Mouse (Mus musculus) heart, adult 2 months (tissue): ENCODE results near the gene Zbtb14. TPM values are rescaled to one million over a fixed set of nuclear protein-coding genes. Genes with fewer than 3 reads are reported as not detected.

Experiments
- DNase-seq, 2 experiments: peaks; one replicate each; pipeline ENCODE4 v3.0.0; 2021
- H3K27ac ChIP-seq: fragments of 200-600 bp; 2 replicates; pipeline ENCODE4 v1.8.1; 2022
- H3K27me3 ChIP-seq: fragments of 200-500 bp; 2 replicates; pipeline ENCODE4 v1.6.1; 2012; ENCODE audit warnings: mild to moderate bottlenecking, low read length, inconsistent platforms, mixed read lengths; ENCODE audit not compliant: control insufficient read depth, insufficient read depth
- H3K36me3 ChIP-seq: fragments of 200-500 bp; 2 replicates; pipeline ENCODE4 v1.6.1; 2012; ENCODE audit warnings: low read length, inconsistent platforms; ENCODE audit not compliant: control insufficient read depth, insufficient read depth
- H3K4me1 ChIP-seq: fragments of 200-500 bp; 2 replicates; pipeline ENCODE4 v1.6.1; 2011; ENCODE audit warnings: low read length; ENCODE audit not compliant: control insufficient read depth, insufficient read depth
- H3K4me3 ChIP-seq: fragments of 200-600 bp; 2 replicates; pipeline ENCODE4 v1.8.1; 2022
- H3K79me2 ChIP-seq: fragments of 200-500 bp; replicated peaks from 2 replicates; pipeline ENCODE4 v1.6.1; 2012; ENCODE audit warnings: mild to moderate bottlenecking, inconsistent platforms, low read length, moderate library complexity, mixed read lengths; ENCODE audit not compliant: control insufficient read depth, insufficient read depth
- H3K9ac ChIP-seq: fragments of 200-500 bp; 2 replicates; pipeline ENCODE4 v1.6.1; 2012; ENCODE audit warnings: low read depth, mild to moderate bottlenecking, control low read depth, inconsistent platforms, low read length, mixed read lengths
- CTCF ChIP-seq: fragments of 200-600 bp; IDR thresholded peaks from 2 replicates; pipeline ENCODE4 v1.8.1; 2022; ENCODE audit warnings: antibody characterized with exemption, mild to moderate bottlenecking, moderate library complexity
- EP300 ChIP-seq: fragments of 200-500 bp; IDR thresholded peaks from 2 replicates; pipeline ENCODE4 v1.6.1; 2011; ENCODE audit warnings: low read depth, low read length, control low read depth; ENCODE audit not compliant: insufficient read depth
- POLR2A ChIP-seq: fragments of 200-500 bp; IDR thresholded peaks from 2 replicates; pipeline ENCODE4 v1.6.1; 2011; ENCODE audit warnings: mild to moderate bottlenecking, low read depth, low read length, control low read depth; ENCODE audit not compliant: insufficient read depth
- WGBS: fragments of 180-500 bp; shearing (Covaris S2); methylation state at CpG from one replicate; pipeline ENCODE4 v1.1.7; 2018; 5-methylcytosine and 5-hydroxymethylcytosine counted together
- intact Hi-C: fragments of 180-260 bp; cut with DNase I; formaldehyde crosslinking; loops from one replicate; pipeline ENCODE4 v1.15.1; 2025
- polyA plus RNA-seq: library from polyadenylated mRNA; depleted of rRNA; stranded (reverse); fragments of >200 nt; gene quantifications from 2 replicates; pipeline ENCODE4 v1.2.3, GENCODE M21; 2012
- total RNA-seq, 2 experiments: library from RNA; stranded (reverse); gene quantifications; 2 replicates each; pipeline ENCODE4 v1.2.3; 2021

Zbtb14 gene
- total and polyA plus RNA-seq, 3 experiments = 3.9 to 10.6 (median 8.5) TPM

GRCm38 (mm10) chr17:69383941-69384665 lies 1.3 kb downstream of the Zbtb14 start:
- DNase-seq = peak; percentile 26 to 78
- Histone ChIP-seq H3K9ac (peak overlapping the region; percentile 96), H3K36me3 (peaks cover 11% of the 10 kb centered on the region), H3K4me1 (peaks cover 3% of the 10 kb centered on the region), H3K27me3 (no peaks in the 10 kb centered on the region), H3K27ac (peak overlapping the region; percentile 98), H3K79me2 (no peaks in the 10 kb centered on the region), H3K4me3 (peak overlapping the region; percentile 93)
- TF ChIP-seq CTCF (no peak), EP300 (no peak), POLR2A (peak; percentile 77)
- under 1% methylated on average over 37 of the region's 37 CpGs for WGBS
- intact Hi-C loops = loop anchor here (1.0 kb wide), 1 partner anchor 33 kb away; no protein-coding TSS in a partner anchor

DNA sequence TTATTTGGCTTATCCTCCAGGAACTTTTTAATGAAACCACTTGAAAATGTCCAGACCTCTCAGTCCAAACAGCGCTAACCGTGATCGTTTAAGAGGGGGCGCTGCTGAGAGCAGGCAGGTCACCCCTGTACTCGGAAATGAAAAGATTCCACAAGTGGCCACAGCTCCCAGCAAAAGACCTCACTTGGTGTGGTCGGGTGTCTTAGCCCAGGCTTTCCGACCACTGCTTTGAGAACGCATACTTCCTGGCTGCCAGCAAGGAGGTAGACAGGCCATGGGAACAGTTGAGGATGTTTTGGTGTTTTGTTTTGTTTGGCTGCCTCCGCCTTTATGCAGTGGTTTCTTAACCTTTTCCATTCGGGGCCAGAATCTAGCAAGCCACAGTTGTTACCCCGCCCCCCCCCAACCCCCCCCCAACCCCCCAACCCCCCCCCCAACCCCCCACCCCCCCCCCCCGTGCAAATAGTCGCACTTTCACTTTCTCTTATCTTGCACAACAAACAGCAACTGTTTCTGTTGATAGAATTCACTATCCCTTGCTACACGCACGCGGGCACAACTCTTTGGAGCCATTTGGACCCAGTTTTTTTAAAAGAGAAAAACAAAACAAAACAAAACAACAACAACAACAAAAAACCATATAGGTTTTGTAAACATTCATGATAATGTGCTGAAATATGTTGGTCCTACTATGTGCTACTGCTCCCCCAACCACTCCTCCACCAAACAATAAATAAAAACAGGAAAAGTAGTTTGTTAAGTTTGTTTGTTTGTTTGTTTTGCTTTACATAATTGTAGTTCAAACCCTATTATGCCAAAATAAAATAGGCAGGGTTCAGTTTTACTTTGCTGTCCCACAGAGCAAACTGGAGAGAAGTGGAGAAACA lies 13.5 kb downstream of the Zbtb14 start:
- Histone ChIP-seq H3K79me2 (no peaks in the 10 kb centered on the region; the same call in 1 of the 2 replicates), H3K27ac (peak overlapping the region; percentile 36), H3K4me3 (peak overlapping the region; percentile 34; the same call in 1 of the 2 replicates), H3K27me3 (no peaks in the 10 kb centered on the region), H3K36me3 (no peaks in the 10 kb centered on the region), H3K4me1 (no peaks in the 10 kb centered on the region), H3K9ac (peak overlapping the region; percentile 31)
- 14% methylated on average over 16 of the region's 16 CpGs for WGBS
- TF ChIP-seq CTCF (peak; percentile 65), EP300 (no peak), POLR2A (peak; percentile 43; the same call in 1 of the 2 replicates)
- DNase-seq = peak; percentile 62 to 65
- intact Hi-C loops = loop anchor here (2.0 kb wide), 1 partner anchor 20 kb away; no protein-coding TSS in a partner anchor

- no peaks in the 10 kb centered on the region for H3K4me1 ChIP-seq
- H3K36me3 ChIP-seq = no peaks in the 10 kb centered on the region
- no peak for DNase-seq
- 28% methylated on average over 5 of the region's 5 CpGs for WGBS
- no peak overlapping the region for H3K9ac ChIP-seq
- TF ChIP-seq EP300 = no peak
- no peak for TF ChIP-seq POLR2A
- TF ChIP-seq CTCF = no peak
- H3K27me3 ChIP-seq = no peaks in the 10 kb centered on the region
- no peak overlapping the region for H3K4me3 ChIP-seq
- H3K27ac ChIP-seq = no peak overlapping the region
- intact Hi-C loops = loop anchor here (2.0 kb wide), 1 partner anchor 20 kb away; no protein-coding TSS in a partner anchor
- H3K79me2 ChIP-seq = no peaks in the 10 kb centered on the region; the same call in 1 of the 2 replicates
Measured at GRCm38 (mm10) chr17:69397163-69397562, 14.3 kb downstream of the Zbtb14 start.

- Histone ChIP-seq H3K4me1 (no peaks in the 10 kb centered on the region), H3K36me3 (no peaks in the 10 kb centered on the region), H3K27me3 (no peaks in the 10 kb centered on the region), H3K79me2 (no peaks in the 10 kb centered on the region; the same call in 1 of the 2 replicates), H3K4me3 (no peak overlapping the region), H3K9ac (no peak overlapping the region), H3K27ac (no peak overlapping the region)
- TF ChIP-seq EP300 (no peak), CTCF (no peak), POLR2A (no peak)
- intact Hi-C loops = no loop called here
- DNase-seq = no peak
Measured at GRCm38 (mm10) chr17:69398092-69398491, 15.2 kb downstream of the Zbtb14 start.

DNA sequence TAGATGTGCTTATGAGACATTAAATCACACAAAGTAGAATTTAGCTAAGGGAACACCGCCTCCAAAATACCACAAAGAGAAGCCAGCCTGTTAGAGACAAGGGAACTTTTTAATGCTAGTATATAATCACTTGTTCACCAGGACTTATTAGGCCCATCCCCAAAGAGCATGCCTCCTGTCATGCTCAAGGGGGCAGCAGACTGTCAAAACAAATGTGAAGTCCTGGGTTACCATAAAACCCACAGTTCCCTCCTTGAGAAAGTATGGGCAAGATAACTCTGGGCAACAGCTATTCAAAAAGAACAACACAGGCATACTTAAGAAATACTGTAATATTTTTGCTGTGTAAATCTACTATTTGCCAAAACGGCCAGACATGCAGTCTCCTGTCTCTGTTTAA lies 18.3 kb downstream of the Zbtb14 start:
- no peaks in the 10 kb centered on the region for H3K79me2 ChIP-seq
- no peak for TF ChIP-seq EP300
- peak; percentile 34 for TF ChIP-seq CTCF
- no peak for TF ChIP-seq POLR2A
- H3K9ac ChIP-seq = no peak overlapping the region
- no peaks in the 10 kb centered on the region for H3K27me3 ChIP-seq
- no peak for DNase-seq
- H3K27ac ChIP-seq = no peak overlapping the region
- intact Hi-C loops = no loop called here
- 73% methylated on average over 2 of the region's 2 CpGs for WGBS
- H3K4me3 ChIP-seq = no peak overlapping the region
- H3K36me3 ChIP-seq = no peaks in the 10 kb centered on the region
- H3K4me1 ChIP-seq = no peaks in the 10 kb centered on the region
